Mouse (Mus musculus) natural killer cell, adult 2 months (primary cell): ENCODE measurements at regions not wholly inside any gene's neighbourhood (a gene's known extent, or its start where the extent isn't known, plus 50 kb on each side); places are given as distances from the start of the nearest gene placed in this dataset.

Experiments used
- DNase-seq, 2 experiments: peaks; one replicate each; pipeline ENCODE4 v3.0.0; 2022; ENCODE audit warnings: low spot score in 2 of 2

- DNase-seq = no peak
Observed at GRCm38 (mm10) chr9:88068881-88069304, 258.1 kb upstream of the Nt5e start.

DNA sequence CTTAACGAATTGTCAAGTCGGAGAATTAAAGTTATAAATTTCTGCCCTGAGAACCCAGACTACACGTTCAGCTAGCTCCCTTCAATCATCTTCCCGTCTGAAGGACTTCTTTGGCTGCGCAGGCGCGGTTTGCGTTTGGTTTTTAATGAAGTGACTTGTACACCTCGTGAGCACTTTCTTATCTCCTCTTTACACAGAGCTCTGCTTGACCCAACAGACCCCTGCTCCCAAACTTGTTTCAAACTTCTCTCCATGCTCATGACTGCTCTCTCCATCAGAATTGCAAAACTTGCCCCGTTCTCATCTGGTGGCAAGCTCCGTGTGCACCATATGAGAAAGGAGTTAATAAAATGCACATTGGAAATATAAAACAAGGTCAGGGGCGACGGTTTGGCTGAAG, 257.2 kb upstream of the Nt5e start:
- no peak for DNase-seq

DNA sequence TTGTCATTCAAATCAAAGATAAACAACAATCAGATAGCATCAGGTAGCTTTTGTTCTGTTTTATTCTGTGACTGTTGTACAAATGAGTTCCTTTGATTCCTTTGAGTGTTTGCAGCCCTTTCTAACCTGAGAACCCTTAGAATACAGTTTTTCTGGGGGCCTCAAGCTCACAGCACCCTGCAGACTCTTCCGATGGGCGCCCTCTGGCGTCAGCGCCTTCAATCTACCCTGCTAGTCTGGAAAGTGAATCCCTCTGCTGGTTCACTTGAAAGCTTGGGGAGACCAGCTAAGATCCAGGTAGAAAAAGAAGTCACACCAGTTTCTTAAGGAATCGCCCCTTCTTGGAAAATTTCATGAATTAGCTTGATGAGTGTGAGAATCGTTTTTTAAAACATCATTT, 253.8 kb upstream of the Nt5e start:
- no peak for DNase-seq

DNA sequence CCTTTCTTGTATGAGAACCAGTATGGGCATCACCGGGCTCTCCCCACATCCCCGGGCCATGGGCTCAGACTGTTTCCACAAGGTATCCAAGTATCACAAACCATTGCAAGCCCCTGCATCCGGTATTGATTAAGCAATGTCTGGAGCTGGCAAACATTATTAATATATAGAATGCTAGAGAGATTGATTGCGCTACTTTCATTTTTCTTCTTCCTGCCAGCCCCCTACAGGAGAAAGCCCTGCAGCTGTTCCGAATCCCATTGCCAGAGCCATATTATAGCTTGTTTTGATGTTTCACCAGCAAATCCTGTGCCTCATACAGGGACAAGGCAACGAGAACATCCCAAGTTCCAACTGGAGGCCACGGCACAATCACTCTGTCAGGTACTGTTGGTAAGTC, 253.4 kb upstream of the Nt5e start:
- DNase-seq = no peak

DNA sequence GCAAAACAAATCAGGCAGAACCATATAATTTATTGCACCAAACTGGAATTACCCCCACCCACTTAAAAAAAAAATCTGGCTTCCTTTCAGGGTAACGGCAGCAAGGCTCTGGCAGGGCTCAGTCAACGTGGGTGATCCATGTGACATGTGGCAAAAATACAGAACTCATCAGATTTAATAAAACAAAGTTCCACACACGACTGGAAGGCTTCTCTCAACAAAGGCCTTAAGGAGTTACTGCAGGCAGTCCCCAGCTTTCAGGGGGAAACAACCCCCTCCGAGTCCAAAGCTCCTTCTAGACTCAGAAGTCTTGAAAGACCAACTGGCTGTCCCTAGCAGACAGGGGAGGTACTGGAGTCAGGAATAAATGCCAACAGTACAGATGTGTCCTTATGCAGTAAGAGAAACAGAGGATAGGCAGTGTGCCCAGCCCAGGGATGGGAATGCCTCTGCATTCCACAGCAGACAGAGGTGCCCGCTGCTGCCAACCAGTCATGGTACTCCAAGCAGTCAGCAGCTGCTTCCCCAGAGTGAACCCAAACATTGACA, 244.0 kb upstream of the Nt5e start:
- no peak for DNase-seq

- no peak for DNase-seq
Observed at GRCm38 (mm10) chr9:88085181-88085816, 241.7 kb upstream of the Nt5e start.

GRCm38 (mm10) chr9:88085866-88086265, 241.1 kb upstream of the Nt5e start:
- no peak for DNase-seq

GRCm38 (mm10) chr9:88091781-88092527, 235.0 kb upstream of the Nt5e start:
- DNase-seq = no peak

GRCm38 (mm10) chr9:88092561-88092960, 234.4 kb upstream of the Nt5e start:
- no peak for DNase-seq

- no peak for DNase-seq
Observed at GRCm38 (mm10) chr9:88113094-88113493, 213.9 kb upstream of the Nt5e start.

DNA sequence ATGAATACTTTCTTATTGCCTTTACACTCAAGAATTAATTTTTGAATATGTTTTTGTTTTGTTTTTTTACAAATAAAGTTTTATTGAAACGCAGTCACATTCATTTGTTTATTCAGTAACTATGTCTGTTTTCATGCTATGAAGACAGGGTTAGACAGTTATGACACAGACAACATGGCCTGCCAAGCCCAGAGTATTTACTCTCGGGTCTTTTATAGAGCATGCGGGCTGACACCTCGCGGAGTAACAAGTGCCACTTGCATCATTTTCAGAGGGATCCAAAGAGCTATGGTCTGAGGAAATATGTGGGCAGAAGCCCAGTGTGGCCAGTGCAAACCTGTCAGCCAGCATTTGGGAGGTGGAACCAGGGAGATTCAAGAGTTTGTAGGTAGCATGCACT, 206.5 kb upstream of the Nt5e start:
- DNase-seq = no peak

GRCm38 (mm10) chr9:88120963-88121570, 205.9 kb upstream of the Nt5e start:
- DNase-seq = no peak

DNA sequence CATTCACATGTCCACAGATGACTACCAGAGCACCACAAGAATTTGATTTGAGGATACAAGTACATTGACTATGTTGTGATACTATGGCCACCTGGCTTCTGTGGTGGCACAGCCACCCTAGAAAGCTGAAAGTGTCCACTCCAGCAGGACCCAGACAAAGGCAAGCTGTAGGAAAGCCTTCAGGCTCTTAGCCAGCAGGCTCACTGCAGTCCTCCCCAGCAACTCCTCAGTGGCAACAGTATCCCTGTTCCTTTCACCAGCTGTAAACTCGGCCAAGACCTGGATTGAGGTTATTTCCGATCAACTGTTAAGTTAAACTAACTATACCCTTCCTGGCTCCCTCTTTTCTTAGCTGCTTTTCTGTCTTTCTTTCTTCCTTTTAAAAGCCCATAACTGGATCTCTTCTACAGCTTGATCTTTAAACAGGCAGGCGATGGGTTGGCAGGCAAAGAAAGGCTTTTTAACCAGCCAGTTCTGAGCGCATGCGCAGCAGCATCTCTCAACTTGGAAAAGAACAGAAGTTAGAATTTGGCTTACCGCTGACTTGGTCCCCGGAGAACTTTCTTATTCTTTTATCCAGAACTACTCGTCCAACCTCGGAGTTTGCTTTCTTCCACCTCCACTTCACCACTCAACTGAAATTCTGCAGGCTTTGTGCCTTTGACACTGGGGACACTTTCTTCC, 202.5 kb upstream of the Nt5e start:
- DNase-seq = no peak

GRCm38 (mm10) chr9:88163025-88163780, 163.8 kb upstream of the Nt5e start:
- DNase-seq = no peak

DNA sequence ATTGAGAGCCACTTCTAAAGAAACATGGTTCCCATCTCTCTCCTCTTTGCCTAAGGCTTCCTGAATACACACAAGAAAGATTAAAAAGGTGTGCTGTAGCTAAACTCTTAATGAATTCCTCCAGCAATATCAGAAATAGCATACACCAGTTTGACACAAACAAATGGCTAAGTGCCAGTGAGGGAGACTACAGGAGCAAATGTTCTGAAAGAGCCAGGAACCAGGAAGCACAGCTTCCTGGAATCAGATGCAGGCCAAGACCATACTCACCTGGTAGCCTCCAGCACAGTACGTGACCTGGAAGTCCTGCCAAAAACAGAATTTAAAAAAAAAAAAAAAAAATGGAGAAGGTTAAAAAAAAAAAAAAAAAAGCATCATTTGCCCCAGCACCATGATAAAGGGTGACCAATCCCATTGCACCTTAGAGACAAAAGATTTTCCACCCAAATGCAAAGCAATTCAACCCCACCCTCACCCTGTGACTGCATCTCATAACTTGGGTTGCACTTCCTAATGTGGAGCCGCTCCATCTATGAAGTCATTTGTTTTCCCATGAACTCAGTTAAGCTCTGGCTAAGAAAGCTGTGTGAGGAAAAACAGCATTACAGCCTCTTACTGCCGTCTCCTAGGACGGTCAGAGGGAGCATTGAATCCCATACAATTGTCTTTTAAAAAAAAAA, 149.3 kb upstream of the Nt5e start:
- DNase-seq = no peak

DNA sequence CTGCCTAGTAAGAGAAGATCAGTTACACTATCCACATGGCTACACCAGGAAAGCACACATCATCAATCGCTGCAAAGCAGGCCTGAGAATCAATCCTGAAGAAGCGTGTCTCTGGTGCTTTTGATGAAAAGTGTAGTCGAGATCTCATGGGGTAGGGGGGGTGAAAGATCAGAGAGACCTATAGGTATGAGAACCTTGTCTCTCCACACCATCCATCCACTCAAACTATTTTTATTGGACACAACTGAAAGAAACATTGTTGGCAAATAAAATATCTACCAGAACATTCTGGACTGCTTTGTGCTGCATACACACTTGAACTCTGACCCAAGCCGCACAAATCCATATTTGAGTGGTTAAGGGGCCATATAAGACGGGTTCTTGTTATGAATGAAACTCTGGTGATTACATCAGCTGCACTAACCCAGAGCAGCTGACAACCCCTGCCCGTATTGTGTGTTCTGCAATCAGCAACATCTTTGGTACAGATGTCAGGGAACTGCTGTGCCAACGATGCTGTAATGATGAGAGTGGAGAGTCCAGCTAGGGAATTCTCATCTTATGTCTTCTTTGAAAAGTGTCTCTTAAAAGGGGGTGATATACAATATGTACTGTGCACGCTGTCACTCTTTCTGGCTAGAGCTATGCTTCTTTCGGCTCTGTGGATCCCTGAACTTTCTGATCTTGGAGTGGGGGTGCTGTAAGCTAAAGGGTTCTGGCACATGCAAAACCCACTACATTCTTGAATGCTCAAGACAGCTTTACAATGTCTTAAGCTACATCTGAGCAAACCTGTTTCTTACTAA, 145.6 kb upstream of the Nt5e start:
- DNase-seq = no peak

DNA sequence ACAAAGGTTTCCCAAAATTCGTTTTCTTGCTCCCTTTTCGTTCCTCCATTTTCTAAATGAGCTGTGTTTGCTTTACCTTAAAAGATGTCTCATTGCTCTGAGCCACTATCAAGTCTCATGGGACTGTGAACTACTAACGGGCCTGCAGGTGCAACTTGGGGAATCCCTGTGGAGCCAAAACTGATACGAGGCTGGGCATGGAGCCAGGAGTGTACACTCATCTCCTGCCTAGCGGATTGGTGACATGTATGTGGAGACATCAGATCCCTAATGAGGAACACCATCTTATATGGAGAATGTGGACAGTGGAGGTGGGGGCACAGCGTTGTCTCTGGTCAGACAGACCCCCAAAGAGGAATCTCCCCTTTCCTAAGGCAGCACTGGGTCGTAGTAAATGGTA, 119.6 kb upstream of the Nt5e start:
- no peak for DNase-seq

DNA sequence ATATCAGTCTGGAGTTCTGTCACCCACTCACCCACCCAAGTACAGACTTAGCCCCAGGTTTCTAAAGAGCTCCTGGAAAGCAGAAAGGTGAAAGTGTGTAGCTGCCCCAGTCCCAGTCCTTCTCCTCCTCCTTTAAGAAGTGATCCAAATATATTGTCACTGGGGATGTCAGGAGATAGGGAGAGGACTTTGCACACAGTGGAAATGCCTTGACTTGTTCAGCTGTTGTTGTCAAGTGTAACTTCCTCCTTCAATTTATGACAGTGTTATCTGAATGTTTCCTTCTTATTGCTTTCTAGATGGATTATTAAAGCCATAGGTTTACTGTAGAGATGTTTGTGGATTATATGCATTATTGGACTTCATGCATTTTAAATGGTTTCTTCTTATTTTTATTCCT, 119.0 kb upstream of the Nt5e start:
- no peak for DNase-seq

- DNase-seq = no peak
Observed at GRCm38 (mm10) chr9:88214758-88215157, 112.2 kb upstream of the Nt5e start.

- no peak for DNase-seq
Observed at GRCm38 (mm10) chr9:88220360-88220759, 106.6 kb upstream of the Nt5e start.
